Comparison of ENCODE assay signal across 16 mouse cellular contexts in genomic region chr5:128706467-128706866, GRCm38 (mm10). TPM values are rescaled to one million over a fixed set of nuclear protein-coding genes. Genes with fewer than 3 reads are reported as not detected.
"Had no signal": no experiment of that assay in that cellular context is flagged by ENCODE, and none has a peak within 500 bp of the region (broad histone marks: within the 10 kb centered on the region; RNA-seq: fewer than 3 reads in every experiment).

No protein-coding gene starts in this region.

- H3K9ac ChIP-seq: lung, embryonic 15.5 days; midbrain, embryonic 12.5 days; neural tube, embryonic 12.5 days had no signal

- H3K4me3 ChIP-seq: left cerebral cortex, adult 2 months; limb, embryonic 10.5 days; lung, embryonic 15.5 days; midbrain, embryonic 12.5 days; myocyte; neural tube, embryonic 12.5 days had no signal

- H3K27me3 ChIP-seq: lung, embryonic 15.5 days; midbrain, embryonic 12.5 days; neural tube, embryonic 12.5 days had no signal

- H3K27ac ChIP-seq: left cerebral cortex, adult 2 months; limb, embryonic 10.5 days; lung, embryonic 15.5 days; midbrain, embryonic 12.5 days; neural tube, embryonic 12.5 days had no signal

- H3K4me2 ChIP-seq: liver, embryonic 11.5 days; lung, embryonic 15.5 days; midbrain, embryonic 12.5 days; neural tube, embryonic 12.5 days had no signal

- H3K36me3 ChIP-seq: limb, embryonic 10.5 days; lung, embryonic 15.5 days; midbrain, embryonic 12.5 days; neural tube, embryonic 12.5 days had no signal

- DNase-seq: kidney, adult 11 months; kidney, postnatal 10 days; kidney, postnatal 4 days; right cerebral cortex, postnatal 4 days; spleen, adult 18-20 months; thymus, postnatal 4 days had no signal

- H3K9me3 ChIP-seq: lung, embryonic 15.5 days had no signal

RNA-seq across cellular contexts. Expression of gene Piwil1, which starts 4.1 kb away (rescaled TPM):
- polyA plus RNA-seq: kidney, embryonic 14.5 days; limb, embryonic 10.5 days; liver, embryonic 11.5 days; liver, embryonic 16.5 days; lung, embryonic 15.5 days; myocyte; stomach, embryonic 14.5 days had no signal
